Mouse (Mus musculus): ENCODE results near the gene Gm20388. TPM values are rescaled to one million over a fixed set of nuclear protein-coding genes. Genes with fewer than 3 reads are reported as not detected.

Gene Gm20388
- polyA plus RNA-seq, 1 experiment: 28.1 TPM

- no peaks in the 10 kb centered on the region for H3K27me3 ChIP-seq (ENCODE audit: control insufficient read depth, insufficient read depth, low read length, poor library complexity, severe bottlenecking)
- H3K36me3 ChIP-seq (ENCODE audit: control insufficient read depth, insufficient read depth, low read length, poor library complexity, severe bottlenecking): no peaks in the 10 kb centered on the region
- no peaks in the 10 kb centered on the region for H3K4me1 ChIP-seq (ENCODE audit: control insufficient read depth, insufficient read depth, low read length)
- no peaks in the 10 kb centered on the region for H3K9me3 ChIP-seq (replicated peaks; ENCODE audit: control insufficient read depth, insufficient read depth, low read length, poor library complexity, severe bottlenecking)
- H3K9ac ChIP-seq (ENCODE audit: low read depth, poor library complexity, severe bottlenecking): no peak overlapping the region
- no peak overlapping the region for H3K4me3 ChIP-seq (ENCODE audit: low read depth, low read length)
- TF ChIP-seq POLR2A (IDR thresholded peaks at IDR 0.05; ENCODE audit: insufficient read depth, low read length) (no peak), CTCF (IDR thresholded peaks at IDR 0.05; ENCODE audit: low read depth, low read length) (no peak), EP300 (IDR thresholded peaks at IDR 0.05; ENCODE audit: insufficient read depth, low read depth, low read length) (no peak)
- H3K27ac ChIP-seq (ENCODE audit: insufficient read depth, low read length): no peak overlapping the region
Measured at GRCm38 (mm10) chr8:119986174-119986573, 75.5 kb downstream of the Gm20388 start.

DNA sequence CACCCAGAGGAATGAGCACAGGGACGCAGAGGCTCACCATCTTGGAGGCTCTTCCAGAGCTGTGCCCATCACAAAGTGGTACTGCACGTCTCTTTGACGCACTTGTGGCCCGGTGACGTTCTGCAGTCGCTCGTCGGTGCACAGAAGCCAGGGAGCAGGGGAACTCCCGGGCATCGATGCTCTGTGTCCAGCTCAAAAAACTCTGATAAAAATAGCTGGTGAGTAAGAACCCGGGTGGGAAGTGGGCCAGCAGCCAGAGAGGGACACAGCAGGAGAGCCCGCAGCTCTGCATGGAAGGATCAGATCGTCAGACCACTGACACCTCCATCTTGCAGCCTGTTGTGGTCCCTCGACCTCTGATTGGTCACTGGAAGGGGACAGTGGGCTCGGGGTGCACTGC lies 77.4 kb downstream of the Gm20388 start:
- Histone ChIP-seq H3K27ac (ENCODE audit: insufficient read depth, low read length) (no peak overlapping the region), H3K9me3 (replicated peaks; ENCODE audit: control insufficient read depth, insufficient read depth, low read length, poor library complexity, severe bottlenecking) (no peaks in the 10 kb centered on the region), H3K9ac (ENCODE audit: low read depth, poor library complexity, severe bottlenecking) (no peak overlapping the region), H3K4me3 (ENCODE audit: low read depth, low read length) (no peak overlapping the region), H3K36me3 (ENCODE audit: control insufficient read depth, insufficient read depth, low read length, poor library complexity, severe bottlenecking) (no peaks in the 10 kb centered on the region), H3K27me3 (ENCODE audit: control insufficient read depth, insufficient read depth, low read length, poor library complexity, severe bottlenecking) (0 out of 2 replicates have a peak, but pooled peaks cover 4% of the 10 kb centered on the region), H3K4me1 (ENCODE audit: control insufficient read depth, insufficient read depth, low read length) (no peaks in the 10 kb centered on the region)
- TF ChIP-seq POLR2A (IDR thresholded peaks at IDR 0.05; ENCODE audit: insufficient read depth, low read length) (no peak), EP300 (IDR thresholded peaks at IDR 0.05; ENCODE audit: insufficient read depth, low read depth, low read length) (no peak), CTCF (IDR thresholded peaks at IDR 0.05; ENCODE audit: low read depth, low read length) (no peak)

- Histone ChIP-seq H3K27ac (ENCODE audit: insufficient read depth, low read length) (no peak within 1 kb of the TSS), H3K36me3 (ENCODE audit: control insufficient read depth, insufficient read depth, low read length, poor library complexity, severe bottlenecking) (no peaks in the 10 kb centered on the region), H3K9ac (ENCODE audit: low read depth, poor library complexity, severe bottlenecking) (no peak within 1 kb of the TSS), H3K4me3 (ENCODE audit: low read depth, low read length) (peak within 1 kb of the TSS; percentile 47), H3K27me3 (ENCODE audit: control insufficient read depth, insufficient read depth, low read length, poor library complexity, severe bottlenecking) (0 out of 2 replicates have a peak, but pooled peaks cover 4% of the 10 kb centered on the region), H3K9me3 (replicated peaks; ENCODE audit: control insufficient read depth, insufficient read depth, low read length, poor library complexity, severe bottlenecking) (no peaks in the 10 kb centered on the region), H3K4me1 (ENCODE audit: control insufficient read depth, insufficient read depth, low read length) (no peaks in the 10 kb centered on the region)
- no peak for TF ChIP-seq POLR2A (IDR thresholded peaks at IDR 0.05; ENCODE audit: insufficient read depth, low read length)
- peak; percentile 18 for TF ChIP-seq CTCF (IDR thresholded peaks at IDR 0.05; ENCODE audit: low read depth, low read length)
Measured at GRCm38 (mm10) chr8:119992249-119992648, 81.6 kb downstream of the Gm20388 start, which contains the start of gene Crispld2. Crispld2 (plus strand) TSS chr8:119992438.

- Histone ChIP-seq H3K9me3 (replicated peaks; ENCODE audit: control insufficient read depth, insufficient read depth, low read length, poor library complexity, severe bottlenecking) (no peaks in the 10 kb centered on the region), H3K36me3 (ENCODE audit: control insufficient read depth, insufficient read depth, low read length, poor library complexity, severe bottlenecking) (no peaks in the 10 kb centered on the region), H3K4me3 (ENCODE audit: low read depth, low read length) (no peak overlapping the region), H3K27me3 (ENCODE audit: control insufficient read depth, insufficient read depth, low read length, poor library complexity, severe bottlenecking) (0 out of 2 replicates have a peak, but pooled peaks cover 4% of the 10 kb centered on the region), H3K9ac (ENCODE audit: low read depth, poor library complexity, severe bottlenecking) (no peak overlapping the region), H3K27ac (ENCODE audit: insufficient read depth, low read length) (no peak overlapping the region), H3K4me1 (ENCODE audit: control insufficient read depth, insufficient read depth, low read length) (no peaks in the 10 kb centered on the region)
- no peak for TF ChIP-seq CTCF (IDR thresholded peaks at IDR 0.05; ENCODE audit: low read depth, low read length)
- no peak for TF ChIP-seq POLR2A (IDR thresholded peaks at IDR 0.05; ENCODE audit: insufficient read depth, low read length)
Measured at GRCm38 (mm10) chr8:119994114-119994513, 83.5 kb downstream of the Gm20388 start.

DNA sequence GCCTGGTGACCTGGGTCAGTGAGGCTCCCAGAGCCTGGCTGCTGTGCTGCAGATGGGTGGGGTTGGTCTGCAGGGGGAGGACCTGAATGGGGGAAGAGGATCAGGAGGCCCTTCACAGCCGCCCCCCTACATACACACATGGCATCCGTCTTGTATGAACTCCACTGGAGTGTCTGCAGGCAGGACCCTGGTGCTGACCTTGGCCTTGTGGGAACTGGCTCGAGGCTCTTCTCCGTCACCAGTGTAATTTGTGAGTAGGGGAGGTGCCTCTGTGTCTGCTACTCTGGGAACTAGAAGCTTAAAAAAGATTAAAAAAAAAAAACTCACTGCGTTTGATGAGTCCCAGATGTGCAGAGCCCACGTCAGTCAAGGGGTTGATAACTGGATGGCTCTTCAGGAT lies 83.9 kb downstream of the Gm20388 start:
- no peaks in the 10 kb centered on the region for H3K9me3 ChIP-seq (replicated peaks; ENCODE audit: control insufficient read depth, insufficient read depth, low read length, poor library complexity, severe bottlenecking)
- no peak overlapping the region for H3K27ac ChIP-seq (ENCODE audit: insufficient read depth, low read length)
- no peaks in the 10 kb centered on the region for H3K36me3 ChIP-seq (ENCODE audit: control insufficient read depth, insufficient read depth, low read length, poor library complexity, severe bottlenecking)
- TF ChIP-seq CTCF (IDR thresholded peaks at IDR 0.05; ENCODE audit: low read depth, low read length): no peak
- TF ChIP-seq POLR2A (IDR thresholded peaks at IDR 0.05; ENCODE audit: insufficient read depth, low read length): no peak
- TF ChIP-seq EP300 (IDR thresholded peaks at IDR 0.05; ENCODE audit: insufficient read depth, low read depth, low read length): no peak
- no peak overlapping the region for H3K4me3 ChIP-seq (ENCODE audit: low read depth, low read length)
- no peak overlapping the region for H3K9ac ChIP-seq (ENCODE audit: low read depth, poor library complexity, severe bottlenecking)
- 0 out of 2 replicates have a peak, but pooled peaks cover 4% of the 10 kb centered on the region for H3K27me3 ChIP-seq (ENCODE audit: control insufficient read depth, insufficient read depth, low read length, poor library complexity, severe bottlenecking)
- no peaks in the 10 kb centered on the region for H3K4me1 ChIP-seq (ENCODE audit: control insufficient read depth, insufficient read depth, low read length)

DNA sequence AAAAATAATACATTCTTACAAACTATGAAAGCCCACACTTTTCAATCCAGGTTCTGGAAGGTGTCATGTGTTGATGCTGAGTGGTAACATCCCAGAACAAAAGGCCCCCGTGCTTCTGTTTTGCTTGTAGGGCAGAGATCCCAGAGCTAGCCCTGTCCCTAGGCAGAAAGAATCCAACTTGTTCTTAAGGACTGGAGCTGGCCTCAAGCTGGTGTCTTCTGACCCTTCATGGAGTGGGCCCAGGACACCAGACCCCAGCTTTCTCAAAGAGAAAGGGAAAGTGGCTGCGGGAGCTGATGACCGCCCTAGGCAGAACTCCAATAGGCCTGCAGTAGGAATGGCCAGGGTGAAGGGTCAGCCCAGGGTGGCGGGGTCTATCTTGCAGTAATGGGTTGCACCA lies 86.6 kb downstream of the Gm20388 start:
- Histone ChIP-seq H3K36me3 (ENCODE audit: control insufficient read depth, insufficient read depth, low read length, poor library complexity, severe bottlenecking) (no peaks in the 10 kb centered on the region), H3K9me3 (replicated peaks; ENCODE audit: control insufficient read depth, insufficient read depth, low read length, poor library complexity, severe bottlenecking) (no peaks in the 10 kb centered on the region), H3K9ac (ENCODE audit: low read depth, poor library complexity, severe bottlenecking) (no peak overlapping the region), H3K27ac (ENCODE audit: insufficient read depth, low read length) (no peak overlapping the region), H3K27me3 (ENCODE audit: control insufficient read depth, insufficient read depth, low read length, poor library complexity, severe bottlenecking) (no peaks in the 10 kb centered on the region), H3K4me3 (ENCODE audit: low read depth, low read length) (no peak overlapping the region), H3K4me1 (ENCODE audit: control insufficient read depth, insufficient read depth, low read length) (no peaks in the 10 kb centered on the region)
- no peak for TF ChIP-seq POLR2A (IDR thresholded peaks at IDR 0.05; ENCODE audit: insufficient read depth, low read length)
- no peak for TF ChIP-seq EP300 (IDR thresholded peaks at IDR 0.05; ENCODE audit: insufficient read depth, low read depth, low read length)
- no peak for TF ChIP-seq CTCF (IDR thresholded peaks at IDR 0.05; ENCODE audit: low read depth, low read length)

Measured in ES-Bruce4 (cell line).